Mouse (Mus musculus) regulatory T cell (primary cell): ENCODE measurements around the gene Bcorl1.

Experiments used
- in situ Hi-C: fragments of 300-600 bp; cut with MboI, MseI; formaldehyde crosslinking; loops from one replicate; pipeline ENCODE4 v1.15.1; 2025; ENCODE audit warnings: high pct_unique_total_duplicates

Gene Bcorl1

GRCm38 (mm10) chrX:48441548-48441947 lies 100.4 kb downstream of the Bcorl1 start:
- in situ Hi-C loops = no loop called here

- in situ Hi-C loops = no loop called here
These were observed 100.8 kb downstream of the Bcorl1 start for GRCm38 (mm10) chrX:48441954-48442353.

GRCm38 (mm10) chrX:48444677-48445076 lies 103.5 kb downstream of the Bcorl1 start:
- in situ Hi-C loops = no loop called here

GRCm38 (mm10) chrX:48449646-48450045 lies 108.5 kb downstream of the Bcorl1 start:
- in situ Hi-C loops = no loop called here

- in situ Hi-C loops = no loop called here
These were observed 111.2 kb downstream of the Bcorl1 start for GRCm38 (mm10) chrX:48452231-48452890.

GRCm38 (mm10) chrX:48452931-48453673 lies 111.9 kb downstream of the Bcorl1 start:
- in situ Hi-C loops = no loop called here

GRCm38 (mm10) chrX:48453736-48454494 lies 112.8 kb downstream of the Bcorl1 start:
- in situ Hi-C loops = no loop called here

- in situ Hi-C loops = no loop called here
These were observed 113.3 kb downstream of the Bcorl1 start for GRCm38 (mm10) chrX:48454495-48454878.

GRCm38 (mm10) chrX:48455018-48455417 lies 113.9 kb downstream of the Bcorl1 start:
- in situ Hi-C loops = loop anchor here (5.0 kb wide), 1 partner anchor 33 kb away; no protein-coding TSS in a partner anchor

GRCm38 (mm10) chrX:48456956-48457355 lies 115.8 kb downstream of the Bcorl1 start:
- in situ Hi-C loops = loop anchor here (5.0 kb wide), 1 partner anchor 35 kb away; no protein-coding TSS in a partner anchor
